Mouse (Mus musculus) myocyte (in vitro differentiated cells): Measurements from ENCODE around the gene Wsb2. TPM values are rescaled to one million over a fixed set of nuclear protein-coding genes. Genes with fewer than 3 reads are reported as not detected.

Experiments
- H3K27me3 ChIP-seq: one replicate; pipeline ENCODE4 v1.6.1; 2011; ENCODE audit not compliant: control insufficient read depth, insufficient read depth, insufficient read length
- H3K36me3 ChIP-seq: one replicate; pipeline ENCODE4 v1.6.1; 2011; ENCODE audit not compliant: control insufficient read depth, insufficient read depth
- H3K4me2 ChIP-seq: one replicate; pipeline ENCODE4 v1.6.1; 2011; ENCODE audit warnings: low read depth, control low read depth
- H3K4me3 ChIP-seq: one replicate; pipeline ENCODE4 v1.5.1; 2011; ENCODE audit warnings: mild to moderate bottlenecking, control low read depth, moderate library complexity
- H3K79me2 ChIP-seq: one replicate; pipeline ENCODE4 v1.6.1; 2011; ENCODE audit not compliant: control insufficient read depth, insufficient read depth
- H3ac ChIP-seq: one replicate; pipeline ENCODE4 v1.6.1; 2011; ENCODE audit not compliant: control insufficient read depth, insufficient read length
- CEBPB ChIP-seq: IDR thresholded peaks from 2 replicates; pipeline ENCODE4 v1.6.1; 2011; ENCODE audit warnings: mild to moderate bottlenecking, moderate library complexity; ENCODE audit not compliant: poor library complexity, insufficient read depth, severe bottlenecking
- E2F4 ChIP-seq: IDR thresholded peaks from one replicate; pipeline ENCODE4 v1.6.1; 2011; ENCODE audit warnings: mild to moderate bottlenecking, control low read depth, moderate library complexity; ENCODE audit not compliant: insufficient read depth
- MAX ChIP-seq: IDR thresholded peaks from one replicate; pipeline ENCODE4 v1.6.1; 2011; ENCODE audit warnings: low read depth, mild to moderate bottlenecking, control low read depth
- MYOD1 ChIP-seq, 3 experiments: IDR thresholded peaks; one replicate each; pipeline ENCODE4 v1.6.1; 2011; ENCODE audit warnings: control low read depth in 2 of 3, low read depth in 2 of 3, mild to moderate bottlenecking in 2 of 3, moderate library complexity in 1 of 3; ENCODE audit not compliant: insufficient read length in 2 of 3, control insufficient read depth in 1 of 3
- MYOG ChIP-seq, 3 experiments: IDR thresholded peaks; one replicate each; pipeline ENCODE4 v1.6.1; 2011; ENCODE audit warnings: control low read depth in 2 of 3, low read depth in 2 of 3, mild to moderate bottlenecking in 2 of 3; ENCODE audit not compliant: insufficient read length in 2 of 3, control insufficient read depth in 1 of 3, insufficient read depth in 1 of 3
- POLR2A ChIP-seq: IDR thresholded peaks from one replicate; pipeline ENCODE4 v1.6.1; 2011; ENCODE audit warnings: low read depth, mild to moderate bottlenecking, control low read depth, moderate library complexity; ENCODE audit not compliant: insufficient read length
- POLR2AphosphoS2 ChIP-seq: IDR thresholded peaks from one replicate; pipeline ENCODE4 v1.6.1; 2011; ENCODE audit warnings: low read depth, control low read depth; ENCODE audit not compliant: insufficient read length
- REST ChIP-seq: IDR thresholded peaks from one replicate; pipeline ENCODE4 v1.6.1; 2011; ENCODE audit warnings: mild to moderate bottlenecking, control low read depth, moderate library complexity; ENCODE audit not compliant: insufficient read depth, insufficient read length
- SRF ChIP-seq: IDR thresholded peaks from one replicate; pipeline ENCODE4 v1.6.1; 2011; ENCODE audit warnings: low read depth; ENCODE audit not compliant: control insufficient read depth, insufficient read length
- TCF12 ChIP-seq: IDR thresholded peaks from one replicate; pipeline ENCODE4 v1.6.1; 2011; ENCODE audit warnings: mild to moderate bottlenecking, control low read depth; ENCODE audit not compliant: poor library complexity, insufficient read depth, severe bottlenecking
- TCF3 ChIP-seq: IDR thresholded peaks from one replicate; pipeline ENCODE4 v1.6.1; 2011; ENCODE audit warnings: low read depth, control low read depth; ENCODE audit not compliant: insufficient read length
- USF1 ChIP-seq: IDR thresholded peaks from one replicate; pipeline ENCODE4 v1.6.1; 2011; ENCODE audit warnings: low read depth, mild to moderate bottlenecking, control low read depth, moderate library complexity
- polyA plus RNA-seq: library from polyadenylated mRNA; unstranded; fragments of >200 nt; fragmentation: generic; extraction: Trizol; gene quantifications from one replicate; pipeline ENCODE4 v1.2.1, GENCODE M21; 2012; ENCODE audit warnings: missing spikeins

The Wsb2 gene
- polyA plus RNA-seq, 1 experiment, result 142 TPM

- no peak for TF ChIP-seq MYOG (IDR thresholded peaks at IDR 0.05; ENCODE audit: control insufficient read depth in 1 of 3, insufficient read depth in 1 of 3, insufficient read length in 2 of 3, low read depth in 2 of 3)
- Histone ChIP-seq H3ac (no peak overlapping the region), H3K79me2 (no peaks in the 10 kb centered on the region), H3K36me3 (peaks cover 8% of the 10 kb centered on the region), H3K4me2 (no peak overlapping the region), H3K4me3 (no peak overlapping the region), H3K27me3 (no peaks in the 10 kb centered on the region)
These were observed 24.7 kb downstream of the Wsb2 start for GRCm38 (mm10) chr5:117381785-117382184.

- Histone ChIP-seq H3K79me2 (peaks cover 3% of the 10 kb centered on the region), H3K36me3 (peaks cover 8% of the 10 kb centered on the region), H3K4me2 (no peak overlapping the region), H3K4me3 (no peak overlapping the region), H3K27me3 (no peaks in the 10 kb centered on the region), H3ac (no peak overlapping the region)
- TF ChIP-seq SRF (no peak), CEBPB (no peak), MYOG (IDR thresholded peaks at IDR 0.05; ENCODE audit: control insufficient read depth in 1 of 3, insufficient read depth in 1 of 3, insufficient read length in 2 of 3, low read depth in 2 of 3) (no peak), POLR2AphosphoS2 (peak; percentile 10), MYOD1 (IDR thresholded peaks at IDR 0.05; ENCODE audit: control insufficient read depth in 1 of 3, insufficient read length in 2 of 3, low read depth in 2 of 3) (no peak), REST (no peak)
These were observed 26.1 kb downstream of the Wsb2 start for GRCm38 (mm10) chr5:117383198-117383597.

- H3K27me3 ChIP-seq, result no peaks in the 10 kb centered on the region
- peak overlapping the region; percentile 75 for H3K4me2 ChIP-seq
- H3K36me3 ChIP-seq, result peaks cover 4% of the 10 kb centered on the region
- peak overlapping the region; percentile 52 for H3K4me3 ChIP-seq
- TF ChIP-seq TCF3, result no peak
- no peak for TF ChIP-seq MYOD1 (IDR thresholded peaks at IDR 0.05; ENCODE audit: control insufficient read depth in 1 of 3, insufficient read length in 2 of 3, low read depth in 2 of 3)
- no peak for TF ChIP-seq USF1
- no peak for TF ChIP-seq POLR2AphosphoS2
- TF ChIP-seq REST, result no peak
- TF ChIP-seq E2F4, result no peak
- no peak for TF ChIP-seq TCF12
- TF ChIP-seq POLR2A, result no peak
- TF ChIP-seq SRF, result no peak
- no peak for TF ChIP-seq MAX
- peak overlapping the region; percentile 20 for H3ac ChIP-seq
- H3K79me2 ChIP-seq, result peaks cover 8% of the 10 kb centered on the region
These were observed 31.2 kb downstream of the Wsb2 start for GRCm38 (mm10) chr5:117388296-117388751.

- Histone ChIP-seq H3K4me2 (peak within 1 kb of the TSS; percentile 92), H3K36me3 (peaks cover 4% of the 10 kb centered on the region), H3K27me3 (no peaks in the 10 kb centered on the region), H3K4me3 (peak within 1 kb of the TSS; percentile 52), H3ac (peak within 1 kb of the TSS; percentile 20), H3K79me2 (peaks cover 8% of the 10 kb centered on the region)
- TF ChIP-seq CEBPB (no peak), MYOG (IDR thresholded peaks at IDR 0.05; ENCODE audit: control insufficient read depth in 1 of 3, insufficient read depth in 1 of 3, insufficient read length in 2 of 3, low read depth in 2 of 3) (peak in 1 of 3 experiments; percentile 20), REST (no peak), SRF (no peak), TCF3 (no peak), POLR2A (peak; percentile 72), TCF12 (no peak), POLR2AphosphoS2 (peak; percentile 56), E2F4 (peak; percentile 84), MAX (no peak), MYOD1 (IDR thresholded peaks at IDR 0.05; ENCODE audit: control insufficient read depth in 1 of 3, insufficient read length in 2 of 3, low read depth in 2 of 3) (no peak), USF1 (no peak)
These were observed 31.8 kb downstream of the Wsb2 start, which contains the start of gene Rfc5 for GRCm38 (mm10) chr5:117388877-117389276. Gene Rfc5 (minus strand): TSS chr5:117389047.

GRCm38 (mm10) chr5:117390895-117391294, 33.8 kb downstream of the Wsb2 start:
- Histone ChIP-seq H3K4me3 (no peak overlapping the region), H3ac (no peak overlapping the region), H3K36me3 (no peaks in the 10 kb centered on the region), H3K79me2 (peaks cover 8% of the 10 kb centered on the region), H3K4me2 (no peak overlapping the region), H3K27me3 (peaks cover 11% of the 10 kb centered on the region)
- TF ChIP-seq TCF3, result no peak
- TF ChIP-seq MAX, result no peak
- no peak for TF ChIP-seq POLR2AphosphoS2
- no peak for TF ChIP-seq TCF12
- no peak for TF ChIP-seq CEBPB
- TF ChIP-seq USF1, result no peak
- TF ChIP-seq SRF, result no peak
- TF ChIP-seq MYOG (IDR thresholded peaks at IDR 0.05; ENCODE audit: control insufficient read depth in 1 of 3, insufficient read depth in 1 of 3, insufficient read length in 2 of 3, low read depth in 2 of 3), result no peak
- TF ChIP-seq MYOD1 (IDR thresholded peaks at IDR 0.05; ENCODE audit: control insufficient read depth in 1 of 3, insufficient read length in 2 of 3, low read depth in 2 of 3), result no peak
- no peak for TF ChIP-seq POLR2A
- no peak for TF ChIP-seq REST
- no peak for TF ChIP-seq E2F4
